Mouse (Mus musculus) kidney, adult 2 months (tissue): Measurements from ENCODE around the gene Lgals4. TPM values are rescaled to one million over a fixed set of nuclear protein-coding genes. Genes with fewer than 3 reads are reported as not detected.

Experiments
- DNase-seq: peaks from one replicate; pipeline ENCODE4 v3.0.0; 2021
- H3K27ac ChIP-seq: fragments of 200-500 bp; 2 replicates; pipeline ENCODE4 v1.5.1; 2012; ENCODE audit warnings: low read depth, low read length, control low read depth, inconsistent platforms; ENCODE audit not compliant: insufficient read depth
- H3K27me3 ChIP-seq: fragments of 200-500 bp; replicated peaks from 2 replicates; pipeline ENCODE4 v1.6.1; 2012; ENCODE audit warnings: mild to moderate bottlenecking, moderate library complexity, low read length, inconsistent platforms; ENCODE audit not compliant: control insufficient read depth, insufficient read depth
- H3K36me3 ChIP-seq: fragments of 200-500 bp; 2 replicates; pipeline ENCODE4 v1.6.1; 2012; ENCODE audit warnings: mild to moderate bottlenecking, moderate library complexity, low read length, inconsistent platforms; ENCODE audit not compliant: control insufficient read depth, insufficient read depth
- H3K4me1 ChIP-seq: fragments of 200-500 bp; 2 replicates; pipeline ENCODE4 v1.6.1; 2011; ENCODE audit warnings: low read length; ENCODE audit not compliant: control insufficient read depth, insufficient read depth
- H3K4me3 ChIP-seq: fragments of 200-500 bp; 2 replicates; pipeline ENCODE4 v1.5.1; 2011; ENCODE audit warnings: mild to moderate bottlenecking, low read depth, low read length, control low read depth; ENCODE audit not compliant: insufficient read depth
- CTCF ChIP-seq: fragments of 200-500 bp; conservative IDR thresholded peaks from 2 replicates; pipeline ENCODE4 v1.5.1; 2011; ENCODE audit warnings: low read depth, mild to moderate bottlenecking, control low read depth, low read length, moderate library complexity, mixed read lengths; ENCODE audit not compliant: insufficient read depth, insufficient read length
- POLR2A ChIP-seq: fragments of 200-500 bp; IDR thresholded peaks from one replicate; pipeline ENCODE4 v1.6.1; 2011; ENCODE audit warnings: low read depth, low read length, control low read depth
- WGBS: fragments of 180-500 bp; shearing (Covaris S2); methylation state at CpG from one replicate; pipeline ENCODE4 v1.1.7; 2018; 5-methylcytosine and 5-hydroxymethylcytosine counted together
- polyA plus RNA-seq: library from polyadenylated mRNA; depleted of rRNA; stranded (reverse); fragments of >200 nt; gene quantifications from 2 replicates; pipeline ENCODE4 v1.2.3, GENCODE M21; 2012

Gene Lgals4
- polyA plus RNA-seq, 1 experiment: 22.8 TPM

GRCm38 (mm10) chr7:28818436-28818835, 15.2 kb upstream of the Lgals4 start:
- peaks cover 41% of the 10 kb centered on the region for H3K36me3 ChIP-seq
- H3K4me1 ChIP-seq: peaks cover 16% of the 10 kb centered on the region; the same call in 1 of the 2 replicates
- no peak for DNase-seq
- WGBS: 75% methylated on average over 18 of the region's 18 CpGs
- no peaks in the 10 kb centered on the region for H3K27me3 ChIP-seq
- no peak overlapping the region for H3K4me3 ChIP-seq
- H3K27ac ChIP-seq: no peak overlapping the region
- TF ChIP-seq POLR2A (no peak), CTCF (no peak)

- 64% methylated on average over 4 of the region's 4 CpGs for WGBS
- peaks cover 37% of the 10 kb centered on the region for H3K36me3 ChIP-seq
- no peak overlapping the region for H3K27ac ChIP-seq
- TF ChIP-seq CTCF: no peak
- TF ChIP-seq POLR2A: no peak
- H3K4me1 ChIP-seq: peaks cover 16% of the 10 kb centered on the region; the same call in 1 of the 2 replicates
- no peaks in the 10 kb centered on the region for H3K27me3 ChIP-seq
- no peak for DNase-seq
- no peak overlapping the region for H3K4me3 ChIP-seq
These were observed 14.7 kb upstream of the Lgals4 start for GRCm38 (mm10) chr7:28818861-28819452.

GRCm38 (mm10) chr7:28819571-28819970, 14.1 kb upstream of the Lgals4 start:
- Histone ChIP-seq H3K4me1 (peaks cover 19% of the 10 kb centered on the region; the same call in 1 of the 2 replicates), H3K27me3 (no peaks in the 10 kb centered on the region), H3K36me3 (peaks cover 36% of the 10 kb centered on the region), H3K4me3 (no peak overlapping the region), H3K27ac (no peak overlapping the region)
- TF ChIP-seq CTCF: no peak
- TF ChIP-seq POLR2A: no peak
- 74% methylated on average over 4 of the region's 4 CpGs for WGBS
- no peak for DNase-seq

GRCm38 (mm10) chr7:28820358-28821260, 13.0 kb upstream of the Lgals4 start:
- DNase-seq: peak; percentile 85
- TF ChIP-seq POLR2A (no peak), CTCF (no peak)

GRCm38 (mm10) chr7:28821261-28821831, 12.3 kb upstream of the Lgals4 start:
- H3K27me3 ChIP-seq: no peaks in the 10 kb centered on the region
- peak; percentile 67 for DNase-seq
- no peak for TF ChIP-seq CTCF
- TF ChIP-seq POLR2A: no peak
- H3K36me3 ChIP-seq: peaks cover 27% of the 10 kb centered on the region
- 0 out of 2 replicates have a peak overlapping the region, but pooled peaks have one; percentile 7 for H3K27ac ChIP-seq
- no peak overlapping the region for H3K4me3 ChIP-seq
- 36% methylated on average over 10 of the region's 10 CpGs for WGBS
- peaks cover 20% of the 10 kb centered on the region; the same call in 1 of the 2 replicates for H3K4me1 ChIP-seq

More at GRCm38 (mm10) chr7:28820358-28821260, 13.0 kb upstream of the Lgals4 start:
- Histone ChIP-seq H3K36me3 (peaks cover 29% of the 10 kb centered on the region), H3K4me1 (peaks cover 20% of the 10 kb centered on the region; the same call in 1 of the 2 replicates), H3K27ac (peak overlapping the region; percentile 9), H3K27me3 (no peaks in the 10 kb centered on the region), H3K4me3 (no peak overlapping the region)
- WGBS: 51% methylated on average over 12 of the region's 12 CpGs

GRCm38 (mm10) chr7:28822556-28822955, 11.1 kb upstream of the Lgals4 start:
- TF ChIP-seq POLR2A: no peak
- TF ChIP-seq CTCF: no peak
- WGBS: 60% methylated on average over 1 of the region's 1 CpGs
- Histone ChIP-seq H3K27me3 (no peaks in the 10 kb centered on the region), H3K36me3 (peaks cover 22% of the 10 kb centered on the region), H3K27ac (peak overlapping the region; percentile 39; the same call in 1 of the 2 replicates), H3K4me1 (peaks cover 18% of the 10 kb centered on the region; the same call in 1 of the 2 replicates), H3K4me3 (no peak overlapping the region)
- DNase-seq: no peak
